Mouse (Mus musculus) bone marrow, adult 2 months (tissue): ENCODE measurements around the gene Atp2b2.

Source experiments
- CTCF ChIP-seq: fragments of 200-500 bp; IDR thresholded peaks from 2 replicates; pipeline ENCODE4 v1.5.1; 2011; ENCODE audit warnings: low read length, control low read depth; ENCODE audit not compliant: control insufficient read depth, insufficient read depth
- POLR2A ChIP-seq: fragments of 200-500 bp; IDR thresholded peaks from 2 replicates; pipeline ENCODE4 v1.6.1; 2011; ENCODE audit warnings: low read depth, mild to moderate bottlenecking, control low read depth, low read length, borderline replicate concordance; ENCODE audit not compliant: control insufficient read depth

- no peak for TF ChIP-seq POLR2A
- TF ChIP-seq CTCF: no peak
These were observed 79.6 kb downstream of the Atp2b2 start for GRCm38 (mm10) chr6:113962811-113963210.
